Mouse (Mus musculus) liver, embryonic 12.5 days (tissue): ENCODE measurements around the gene Trpm4. TPM values are rescaled to one million over a fixed set of nuclear protein-coding genes. Genes with fewer than 3 reads are reported as not detected.
A peak's percentile ranks its signal among the peaks of the same experiment; 100 is the strongest.

Source experiments
- ATAC-seq: fragments of 200-750 bp; cut with Nextera tagmentation; 2 replicates; pipeline ENCODE4 v1.8.0; 2017; ENCODE audit warnings: moderate number of reproducible peaks, mild to moderate bottlenecking, moderate library complexity
- H3K27ac ChIP-seq: fragments of 300-500 bp; sonication (generic); 2 replicates; pipeline ENCODE4 v1.5.1; 2016; ENCODE audit warnings: mild to moderate bottlenecking
- H3K27me3 ChIP-seq: fragments of 300-500 bp; sonication (generic); replicated peaks from 2 replicates; pipeline ENCODE4 v1.6.1; 2016; ENCODE audit warnings: mild to moderate bottlenecking, moderate library complexity
- H3K36me3 ChIP-seq: fragments of 300-500 bp; sonication (generic); 2 replicates; pipeline ENCODE4 v1.6.1; 2016; ENCODE audit warnings: mild to moderate bottlenecking, moderate library complexity
- H3K4me1 ChIP-seq: fragments of 300-500 bp; sonication (generic); 2 replicates; pipeline ENCODE4 v1.6.1; 2016
- H3K4me2 ChIP-seq: fragments of 300-500 bp; sonication (generic); 2 replicates; pipeline ENCODE4 v1.6.1; 2016; ENCODE audit warnings: mild to moderate bottlenecking, moderate library complexity
- H3K4me3 ChIP-seq: fragments of 300-500 bp; sonication (generic); 2 replicates; pipeline ENCODE4 v1.5.1; 2016; ENCODE audit warnings: mild to moderate bottlenecking, moderate library complexity
- H3K9ac ChIP-seq: fragments of 300-500 bp; sonication (generic); 2 replicates; pipeline ENCODE4 v1.6.1; 2016; ENCODE audit warnings: mild to moderate bottlenecking, moderate library complexity
- H3K9me3 ChIP-seq: fragments of 300-500 bp; sonication (generic); replicated peaks from 2 replicates; pipeline ENCODE4 v1.6.1; 2016; ENCODE audit warnings: mild to moderate bottlenecking, moderate library complexity
- WGBS: fragments of 180-500 bp; shearing (Covaris S2); methylation state at CpG from one replicate; pipeline ENCODE4 v1.1.7; 2016; ENCODE audit not compliant: insufficient replicate concordance; 5-methylcytosine and 5-hydroxymethylcytosine counted together
- polyA plus RNA-seq: library from polyadenylated mRNA; unstranded; fragments of >200 nt; fragmentation: Nextera tagmentation; extraction: Ambion mirVana; gene quantifications from 2 replicates; pipeline ENCODE4 v1.2.1, GENCODE M21; 2016

The Trpm4 gene
- polyA plus RNA-seq, 1 experiment from 2014 or later, result 1.2 TPM

DNA sequence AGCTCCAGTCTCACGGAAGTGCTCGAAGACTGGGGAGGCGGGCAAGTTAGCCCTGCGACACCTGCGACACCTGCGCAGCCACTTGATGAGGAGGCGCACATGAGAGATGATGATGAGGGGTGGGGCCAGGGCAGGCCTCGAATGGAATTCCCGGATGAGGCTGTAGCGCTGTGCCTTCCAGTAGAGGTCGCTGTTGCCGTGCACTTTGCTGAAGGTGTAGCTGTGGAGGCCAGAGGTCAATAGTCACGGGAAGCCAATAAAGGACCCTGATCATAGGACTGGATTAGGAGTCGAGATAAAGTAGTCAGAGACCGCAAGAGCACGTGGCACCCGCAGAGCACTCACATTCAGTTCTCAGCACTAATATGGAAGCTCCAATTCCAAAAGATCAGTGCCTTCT, 28.3 kb downstream of the Trpm4 start:
- no peaks in the 10 kb centered on the region for H3K36me3 ChIP-seq
- 0 out of 2 replicates have a peak overlapping the region, but pooled peaks have one; percentile 10 for H3K4me3 ChIP-seq
- WGBS, result 3% methylated on average over 17 of the region's 17 CpGs
- H3K27me3 ChIP-seq, result peaks cover 22% of the 10 kb centered on the region
- H3K9ac ChIP-seq, result no peak overlapping the region
- H3K9me3 ChIP-seq, result no peaks in the 10 kb centered on the region
- peak; percentile 58 for ATAC-seq
- peak overlapping the region; percentile 43 for H3K4me2 ChIP-seq
- H3K4me1 ChIP-seq, result peaks cover 18% of the 10 kb centered on the region
- H3K27ac ChIP-seq, result no peak overlapping the region

DNA sequence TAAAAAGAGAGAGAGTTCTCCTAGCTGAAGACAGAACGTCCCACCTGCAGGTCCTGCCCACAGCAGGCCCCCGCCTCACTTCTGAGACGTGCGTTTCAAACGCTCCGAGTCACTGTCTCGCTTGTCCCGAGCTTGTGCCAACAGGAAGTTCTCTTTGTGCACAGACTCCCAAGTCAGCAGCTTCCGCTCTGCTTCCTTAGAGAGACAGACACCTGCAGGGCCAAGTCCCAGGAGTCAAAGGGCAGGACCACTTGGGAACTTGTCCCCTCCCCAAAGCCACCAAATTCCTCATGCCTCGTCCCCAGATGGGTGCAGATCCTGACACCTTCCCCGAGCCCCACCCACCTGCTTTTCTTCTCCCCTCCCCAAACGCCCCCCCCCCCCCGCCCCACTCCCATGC, 28.7 kb downstream of the Trpm4 start:
- ATAC-seq, result no peak
- 18% methylated on average over 12 of the region's 13 CpGs for WGBS
- peak overlapping the region; percentile 43 for H3K4me2 ChIP-seq

DNA sequence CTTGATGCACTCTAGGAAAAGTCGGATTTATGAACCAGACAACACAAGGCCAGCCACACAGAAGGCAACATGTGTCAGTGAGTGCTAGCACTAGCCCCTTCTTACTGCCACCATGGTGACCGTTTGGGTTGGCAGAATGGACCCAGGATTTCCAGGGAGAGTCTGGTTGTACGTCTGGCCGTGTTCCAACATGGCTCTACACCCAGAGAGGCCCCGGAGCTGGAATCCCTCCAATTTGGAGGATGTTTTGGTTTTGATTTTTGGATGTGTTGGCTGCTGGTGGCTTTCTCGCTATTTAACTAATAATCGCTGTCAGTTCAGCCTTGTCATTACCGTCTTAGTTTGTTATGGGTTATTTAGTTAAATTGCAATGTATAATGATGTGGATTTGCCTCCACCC, 31.0 kb downstream of the Trpm4 start:
- ATAC-seq, result no peak
- WGBS, result 73% methylated on average over 8 of the region's 8 CpGs

More for the DNA sequence above, 28.7 kb downstream of the Trpm4 start:
- no peak overlapping the region for H3K27ac ChIP-seq
- peaks cover 19% of the 10 kb centered on the region; the same call in 1 of the 2 replicates for H3K27me3 ChIP-seq
- H3K9ac ChIP-seq, result no peak overlapping the region
- no peaks in the 10 kb centered on the region for H3K9me3 ChIP-seq
- 0 out of 2 replicates have a peak overlapping the region, but pooled peaks have one; percentile 10 for H3K4me3 ChIP-seq
- H3K36me3 ChIP-seq, result no peaks in the 10 kb centered on the region
- peaks cover 18% of the 10 kb centered on the region for H3K4me1 ChIP-seq

DNA sequence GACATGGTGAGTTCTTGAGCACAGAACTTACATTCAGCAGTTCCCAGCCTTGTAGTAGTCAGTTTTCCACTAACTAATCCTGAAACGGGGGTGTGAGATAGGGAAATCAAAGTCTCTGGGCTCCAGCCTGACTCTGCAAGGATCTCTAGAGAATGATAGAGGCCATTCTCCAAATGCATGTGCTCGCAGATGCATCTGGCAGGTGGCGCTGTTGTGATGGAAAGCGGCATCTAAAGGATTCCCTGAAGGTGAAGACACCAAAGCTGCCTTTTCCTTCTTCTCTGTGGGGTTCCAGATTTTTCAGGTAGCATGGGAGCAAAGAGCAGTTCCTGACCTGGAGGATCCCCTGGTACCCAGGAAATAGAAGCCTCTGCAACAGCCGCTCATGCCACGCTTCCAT, 33.3 kb downstream of the Trpm4 start:
- Histone ChIP-seq H3K27me3 (peaks cover 28% of the 10 kb centered on the region), H3K4me3 (no peak overlapping the region), H3K4me2 (no peak overlapping the region), H3K9me3 (no peaks in the 10 kb centered on the region), H3K4me1 (peaks cover 9% of the 10 kb centered on the region), H3K27ac (no peak overlapping the region), H3K9ac (no peak overlapping the region), H3K36me3 (no peaks in the 10 kb centered on the region)
- WGBS, result 18% methylated on average over 6 of the region's 6 CpGs
- ATAC-seq, result no peak

More for the DNA sequence above, 31.0 kb downstream of the Trpm4 start:
- H3K4me1 ChIP-seq, result peaks cover 13% of the 10 kb centered on the region
- no peak overlapping the region for H3K4me2 ChIP-seq
- H3K4me3 ChIP-seq, result no peak overlapping the region
- H3K27me3 ChIP-seq, result peaks cover 28% of the 10 kb centered on the region
- no peaks in the 10 kb centered on the region for H3K9me3 ChIP-seq
- no peaks in the 10 kb centered on the region for H3K36me3 ChIP-seq
- H3K27ac ChIP-seq, result no peak overlapping the region
- H3K9ac ChIP-seq, result no peak overlapping the region

DNA sequence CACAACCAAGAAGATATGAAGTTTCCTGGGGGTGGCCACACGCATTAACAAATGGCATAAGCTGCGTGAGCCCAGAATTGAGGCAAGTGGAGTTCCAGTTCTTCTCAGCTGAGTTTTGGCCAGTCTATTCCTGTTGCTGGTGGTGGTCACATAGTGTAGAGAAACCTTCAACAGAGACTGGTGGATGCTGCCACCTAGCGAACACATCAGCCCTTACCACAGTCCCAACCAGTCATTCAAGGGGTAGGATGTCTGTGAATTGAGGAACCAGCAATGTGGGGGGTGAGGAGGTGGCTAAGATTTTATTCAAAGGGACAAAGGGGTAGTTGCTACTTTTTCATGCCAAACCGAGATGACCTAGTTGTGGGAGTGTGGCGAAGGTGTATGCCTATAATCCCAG, 33.8 kb downstream of the Trpm4 start:
- Histone ChIP-seq H3K27me3 (peaks cover 28% of the 10 kb centered on the region), H3K9me3 (no peaks in the 10 kb centered on the region), H3K4me1 (peaks cover 4% of the 10 kb centered on the region), H3K27ac (no peak overlapping the region), H3K36me3 (no peaks in the 10 kb centered on the region), H3K9ac (no peak overlapping the region), H3K4me2 (no peak overlapping the region), H3K4me3 (no peak overlapping the region)
- peak; percentile 49; the same call in 1 of the 2 replicates for ATAC-seq
- 11% methylated on average over 5 of the region's 5 CpGs for whole genome bisulfite sequencing

DNA sequence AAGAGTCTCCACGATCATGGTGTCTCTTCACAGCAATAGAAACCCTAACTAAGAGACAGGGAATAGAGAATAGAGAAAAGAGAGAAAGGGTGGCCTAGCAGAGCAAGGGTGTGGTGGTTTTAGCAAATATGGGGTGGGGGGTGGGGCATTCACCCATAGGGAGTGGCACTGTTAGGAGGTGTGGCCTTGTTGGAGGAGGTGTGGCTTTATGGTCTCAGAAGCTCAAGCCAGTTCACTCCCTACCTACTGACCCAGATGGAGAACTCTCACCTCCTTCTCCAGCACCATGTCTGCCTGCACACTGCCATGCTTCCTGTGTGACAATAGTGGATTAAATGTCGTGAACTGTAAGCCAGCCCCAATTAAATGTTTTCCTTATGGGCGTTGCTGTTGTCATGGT, 36.0 kb downstream of the Trpm4 start:
- Histone ChIP-seq H3K27me3 (peaks cover 28% of the 10 kb centered on the region), H3K4me3 (no peak overlapping the region), H3K36me3 (no peaks in the 10 kb centered on the region), H3K4me2 (no peak overlapping the region), H3K9me3 (no peaks in the 10 kb centered on the region), H3K27ac (no peak overlapping the region), H3K9ac (no peak overlapping the region), H3K4me1 (no peaks in the 10 kb centered on the region)
- no peak for ATAC-seq
- WGBS, result 58% methylated on average over 3 of the region's 3 CpGs

DNA sequence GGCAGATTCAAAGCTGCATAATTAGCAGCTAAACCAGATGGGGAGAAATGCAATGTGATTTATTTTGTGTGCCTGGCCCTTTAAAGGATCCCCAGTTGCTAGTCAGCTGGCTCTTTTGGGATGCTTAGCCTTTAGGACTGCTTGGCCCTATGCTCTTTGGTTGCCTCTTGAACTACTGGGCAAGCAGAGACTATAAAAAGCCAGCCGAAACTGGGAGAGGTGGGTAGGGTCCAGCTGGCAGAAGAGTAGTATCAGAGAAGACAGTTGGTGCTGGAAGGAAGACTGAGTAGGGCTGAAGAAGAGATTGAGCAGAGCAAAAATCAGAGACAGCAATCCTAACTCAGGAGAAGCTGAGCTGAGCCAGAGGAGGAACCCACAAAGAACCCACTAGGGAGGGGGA, 37.0 kb downstream of the Trpm4 start:
- no peak overlapping the region for H3K4me2 ChIP-seq
- no peak overlapping the region for H3K27ac ChIP-seq
- no peaks in the 10 kb centered on the region for H3K9me3 ChIP-seq
- H3K27me3 ChIP-seq, result peaks cover 25% of the 10 kb centered on the region
- H3K9ac ChIP-seq, result no peak overlapping the region
- WGBS, result 68% methylated on average over 1 of the region's 1 CpGs
- H3K36me3 ChIP-seq, result no peaks in the 10 kb centered on the region
- H3K4me1 ChIP-seq, result no peaks in the 10 kb centered on the region
- no peak for ATAC-seq
- no peak overlapping the region for H3K4me3 ChIP-seq

DNA sequence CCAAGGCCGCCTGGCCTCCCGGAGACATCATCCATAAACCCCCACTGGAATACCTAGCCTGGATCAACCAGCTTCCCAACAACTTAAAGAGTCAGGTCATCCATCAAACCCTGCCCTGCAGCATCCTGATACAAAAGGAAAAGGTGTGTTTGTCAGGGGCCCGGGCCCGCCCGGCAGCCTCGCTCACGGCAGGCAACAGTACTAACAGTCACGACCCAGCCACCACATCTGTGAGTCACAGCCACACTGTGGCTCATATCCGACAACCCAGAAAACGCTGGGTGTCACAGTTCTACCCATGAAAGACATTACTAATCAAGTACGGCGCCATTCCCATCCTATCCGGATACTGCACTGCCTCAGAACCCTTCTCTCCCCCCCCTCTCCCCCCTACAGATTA, 47.1 kb downstream of the Trpm4 start:
- Histone ChIP-seq H3K4me2 (no peak overlapping the region), H3K4me3 (no peak overlapping the region), H3K9ac (no peak overlapping the region), H3K27me3 (peaks cover 11% of the 10 kb centered on the region; the same call in 1 of the 2 replicates), H3K4me1 (no peaks in the 10 kb centered on the region), H3K27ac (no peak overlapping the region), H3K9me3 (no peaks in the 10 kb centered on the region), H3K36me3 (no peaks in the 10 kb centered on the region)
- ATAC-seq, result no peak
- 68% methylated on average over 13 of the region's 13 CpGs for WGBS

DNA sequence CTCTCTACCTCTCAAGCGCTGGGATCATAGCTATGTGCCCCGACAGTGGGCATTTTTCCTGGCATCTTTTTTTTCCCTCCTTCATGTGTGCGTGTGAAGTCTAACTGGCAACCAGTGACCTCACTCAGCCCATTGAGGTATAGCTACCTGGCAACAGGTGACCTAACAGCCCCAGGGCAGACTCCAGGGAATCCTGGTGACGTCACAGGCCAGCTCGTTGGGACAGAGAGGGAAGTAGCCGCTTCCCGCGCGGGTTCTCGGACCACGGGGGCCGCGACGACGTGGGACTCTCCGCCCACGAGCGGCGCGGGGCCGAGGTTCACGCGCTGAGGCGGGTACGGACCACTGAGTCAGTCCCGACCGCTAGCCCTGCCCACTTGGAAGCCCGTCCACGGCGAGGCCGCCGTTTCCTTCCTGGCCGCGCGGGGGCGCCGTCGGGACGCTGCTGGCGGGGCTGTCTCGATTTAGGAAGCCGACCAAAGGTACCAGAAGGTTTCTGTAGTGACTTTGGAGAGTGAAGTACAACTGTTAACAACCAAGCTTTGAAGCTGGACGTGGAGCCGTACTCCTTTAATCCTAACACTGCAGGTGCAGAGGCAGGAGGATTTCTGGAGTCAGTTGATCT, 56.3 kb downstream of the Trpm4 start, which contains the start of gene Slc6a21:
Gene Slc6a21 (plus strand): TSS at position 378 of the 625 bp plus-strand sequence.
- Histone ChIP-seq H3K36me3 (no peaks in the 10 kb centered on the region), H3K27ac (no peak within 1 kb of the TSS), H3K9ac (peak within 1 kb of the TSS; percentile 61; the same call in 1 of the 2 replicates), H3K27me3 (peaks cover 35% of the 10 kb centered on the region), H3K4me2 (peak within 1 kb of the TSS; percentile 80), H3K9me3 (no peaks in the 10 kb centered on the region), H3K4me3 (peak within 1 kb of the TSS; percentile 51), H3K4me1 (peaks cover 4% of the 10 kb centered on the region)
- 5% methylated on average over 44 of the region's 44 CpGs for WGBS
- ATAC-seq, result no peak

DNA sequence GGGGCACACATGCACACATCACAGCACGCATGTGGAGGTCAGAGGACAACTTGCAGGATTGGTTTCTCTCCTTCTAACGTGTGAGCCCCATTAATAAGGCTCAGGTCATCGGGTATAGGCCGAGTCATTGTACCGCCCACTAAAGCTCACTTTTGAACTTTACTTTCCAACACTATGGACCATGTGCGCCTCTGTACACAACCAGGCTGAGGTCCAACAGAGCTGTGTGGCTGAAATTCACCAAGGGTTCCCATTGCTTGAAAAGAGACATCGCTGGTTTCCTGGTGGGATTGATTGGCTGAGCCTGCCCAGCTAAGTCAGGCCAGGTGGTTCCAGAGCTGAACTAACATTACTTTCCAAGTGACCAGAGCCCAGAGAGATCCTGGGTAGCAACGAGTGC, 59.9 kb downstream of the Trpm4 start:
- Histone ChIP-seq H3K4me1 (peaks cover 4% of the 10 kb centered on the region), H3K27ac (no peak overlapping the region), H3K27me3 (peaks cover 23% of the 10 kb centered on the region), H3K36me3 (no peaks in the 10 kb centered on the region), H3K9me3 (no peaks in the 10 kb centered on the region), H3K9ac (no peak overlapping the region), H3K4me3 (no peak overlapping the region), H3K4me2 (no peak overlapping the region)
- 69% methylated on average over 8 of the region's 8 CpGs for WGBS
- ATAC-seq, result no peak

DNA sequence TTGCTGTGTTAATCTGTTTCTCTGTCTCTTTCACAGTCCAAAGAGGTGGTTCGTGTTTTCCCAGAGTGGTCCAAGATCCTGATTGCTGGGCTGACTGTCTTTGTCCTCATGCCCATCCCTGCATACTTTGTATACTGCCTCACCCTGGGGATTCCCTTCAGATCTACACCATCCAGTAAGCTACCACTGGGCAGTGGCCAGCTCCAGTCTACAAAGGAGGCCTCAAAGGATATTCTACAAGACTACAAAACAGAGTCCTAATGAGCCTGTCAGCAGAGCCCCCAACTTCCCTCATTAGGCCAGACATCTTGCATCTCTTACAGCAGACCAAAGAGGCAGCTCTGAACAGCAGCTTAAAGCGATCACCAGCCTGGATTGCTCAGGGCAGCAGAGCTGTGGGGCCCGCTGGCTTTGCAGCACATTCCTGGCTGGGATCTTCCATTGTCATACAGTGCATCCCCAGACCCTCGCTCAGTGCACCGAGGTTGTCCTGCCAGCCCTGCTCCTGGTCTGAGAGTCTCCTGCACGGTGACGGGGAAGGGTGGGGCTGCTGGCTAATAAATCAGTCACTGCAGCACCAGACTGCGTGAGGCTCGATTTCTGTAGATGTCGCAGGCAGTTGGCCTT, 60.7 kb downstream of the Trpm4 start:
- Histone ChIP-seq H3K4me3 (no peak overlapping the region), H3K9me3 (no peaks in the 10 kb centered on the region), H3K27me3 (peaks cover 27% of the 10 kb centered on the region), H3K9ac (no peak overlapping the region), H3K36me3 (no peaks in the 10 kb centered on the region), H3K4me1 (peaks cover 4% of the 10 kb centered on the region), H3K4me2 (no peak overlapping the region), H3K27ac (no peak overlapping the region)
- 69% methylated on average over 10 of the region's 10 CpGs for WGBS
- no peak for ATAC-seq

DNA sequence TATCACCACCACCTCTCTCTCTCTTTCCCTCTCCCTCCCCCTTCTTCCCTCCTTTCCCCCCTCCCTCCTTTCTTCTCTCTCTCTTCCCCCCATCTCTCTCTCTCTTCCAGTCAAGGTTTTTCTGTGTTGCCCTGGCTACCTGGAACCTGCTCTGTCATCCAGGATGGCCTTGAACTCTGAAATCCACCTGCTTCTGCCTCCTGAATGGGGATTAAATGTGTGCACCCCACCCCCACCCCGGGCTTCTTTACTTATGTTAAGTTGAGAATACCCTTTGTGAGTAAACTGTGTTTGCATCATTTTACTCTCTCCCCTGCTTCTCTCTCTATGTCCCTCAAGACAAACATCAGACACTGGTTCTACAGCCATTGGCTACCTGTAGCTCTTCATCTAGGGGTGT, 68.1 kb downstream of the Trpm4 start:
- peaks cover 42% of the 10 kb centered on the region for H3K27me3 ChIP-seq
- no peak overlapping the region for H3K27ac ChIP-seq
- H3K4me1 ChIP-seq, result no peaks in the 10 kb centered on the region
- ATAC-seq, result no peak
- 50% methylated on average over 1 of the region's 1 CpGs for WGBS
- H3K4me3 ChIP-seq, result no peak overlapping the region
- no peak overlapping the region for H3K9ac ChIP-seq
- H3K36me3 ChIP-seq, result no peaks in the 10 kb centered on the region
- no peak overlapping the region for H3K4me2 ChIP-seq
- no peaks in the 10 kb centered on the region for H3K9me3 ChIP-seq
